Mouse (Mus musculus) spleen, adult 18-20 months (tissue): ENCODE data around the gene Enox2.

Experiments used
- DNase-seq, 2 experiments: peaks; one replicate each; pipeline ENCODE4 v3.0.0; 2022; ENCODE audit warnings: mixed read lengths in 2 of 2

The Enox2 gene

DNA sequence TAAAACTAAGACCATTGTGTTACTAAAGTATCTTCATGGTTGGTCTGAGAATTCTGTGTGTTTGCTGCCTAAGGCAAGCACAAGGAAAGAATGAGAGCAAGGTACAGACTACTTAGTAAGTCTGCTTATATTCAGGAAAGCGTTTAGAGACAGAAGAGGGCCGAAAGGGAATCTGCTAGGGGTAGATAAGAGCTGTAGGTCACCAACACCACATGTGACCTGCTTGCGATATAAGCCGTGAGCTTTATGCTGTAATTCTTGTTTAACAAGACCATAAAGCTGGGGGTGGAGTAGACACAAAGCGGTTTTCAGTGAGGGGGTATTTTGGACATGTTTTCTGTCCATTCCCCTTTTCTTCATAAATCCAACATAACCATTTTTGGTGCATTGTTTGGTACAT, 302.4 kb downstream of the Enox2 start:
- no peak for DNase-seq

DNA sequence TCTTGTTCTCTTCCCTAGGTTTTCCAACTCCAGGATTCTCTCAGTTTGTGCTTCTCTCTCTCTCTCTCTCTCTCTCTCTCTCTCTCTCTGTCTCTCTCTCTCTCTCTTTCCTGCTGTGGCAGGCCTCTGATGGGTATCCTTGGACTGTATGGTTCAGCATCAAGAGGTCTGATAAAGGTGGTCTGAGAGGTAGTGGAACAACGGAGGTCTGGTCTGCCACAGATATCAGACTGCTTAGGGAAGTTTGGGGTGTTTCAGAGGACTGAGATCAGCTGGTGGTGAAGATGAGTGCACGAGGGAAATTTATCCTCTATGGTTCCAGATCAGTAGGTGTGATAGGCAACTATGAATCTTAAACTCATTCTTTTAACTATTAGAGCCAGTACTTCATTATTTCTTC, 303.6 kb downstream of the Enox2 start:
- DNase-seq: no peak
